Mouse (Mus musculus) stomach, postnatal 0 days (tissue): ENCODE results near the gene Pcyt2. TPM values are rescaled to one million over a fixed set of nuclear protein-coding genes. Genes with fewer than 3 reads are reported as not detected.

Experiments used
- ATAC-seq: fragments of 200-750 bp; cut with Nextera tagmentation; 2 replicates; pipeline ENCODE4 v1.8.0; 2017; ENCODE audit not compliant: low FRiP score, low TSS enrichment
- DNase-seq: peaks from one replicate; pipeline ENCODE4 v3.0.0-alpha.2; 2016; ENCODE audit warnings: low spot score
- H3K27ac ChIP-seq: fragments of 300-500 bp; sonication (generic); replicated peaks from 2 replicates; pipeline ENCODE4 v1.5.1; 2014; ENCODE audit warnings: mild to moderate bottlenecking, control low read depth
- H3K27me3 ChIP-seq: fragments of 300-500 bp; sonication (generic); 2 replicates; pipeline ENCODE4 v1.6.1; 2014; ENCODE audit warnings: low read length; ENCODE audit not compliant: control insufficient read depth, insufficient read depth
- H3K36me3 ChIP-seq: fragments of 300-500 bp; sonication (generic); 2 replicates; pipeline ENCODE4 v1.6.1; 2014; ENCODE audit warnings: low read length, mixed read lengths; ENCODE audit not compliant: control insufficient read depth, insufficient read depth
- H3K4me1 ChIP-seq: fragments of 300-500 bp; sonication (generic); replicated peaks from 2 replicates; pipeline ENCODE4 v1.6.1; 2014; ENCODE audit warnings: antibody characterized with exemption; ENCODE audit not compliant: control insufficient read depth, insufficient read depth
- H3K4me2 ChIP-seq: fragments of 300-500 bp; sonication (generic); replicated peaks from 2 replicates; pipeline ENCODE4 v1.6.1; 2014; ENCODE audit warnings: low read depth, mild to moderate bottlenecking, control low read depth, moderate library complexity
- H3K4me3 ChIP-seq: fragments of 300-500 bp; sonication (generic); 2 replicates; pipeline ENCODE4 v1.5.1; 2014; ENCODE audit warnings: low read depth, low read length, control low read depth
- H3K9ac ChIP-seq: fragments of 300-500 bp; sonication (generic); 2 replicates; pipeline ENCODE4 v1.6.1; 2014; ENCODE audit warnings: mild to moderate bottlenecking, low read length, control low read depth, mixed read lengths
- H3K9me3 ChIP-seq: fragments of 300-500 bp; sonication (generic); 2 replicates; pipeline ENCODE4 v1.6.1; 2016; ENCODE audit warnings: low read length; ENCODE audit not compliant: control insufficient read depth
- CTCF ChIP-seq: IDR thresholded peaks from 2 replicates; pipeline ENCODE4 v1.5.1; 2016; ENCODE audit warnings: antibody characterized with exemption, low read depth, mild to moderate bottlenecking, moderate library complexity
- EP300 ChIP-seq: optimal IDR thresholded peaks from 2 replicates; pipeline ENCODE3; 2016; ENCODE audit warnings: antibody characterized with exemption
- WGBS: fragments of 180-500 bp; shearing (Covaris S2); extraction: QIAGEN DNeasy Blood & Tissue Kit; methylation state at CpG from one replicate; pipeline ENCODE4 v1.1.7; 2014; 5-methylcytosine and 5-hydroxymethylcytosine counted together
- microRNA-seq: library from miRNA; unstranded; fragments of <30 nt; microRNA quantifications from one replicate; pipeline ENCODE4, GENCODE M21; 2016
- polyA plus RNA-seq: library from polyadenylated mRNA; unstranded; fragments of >200 nt; fragmentation: Nextera tagmentation; extraction: Ambion mirVana; gene quantifications from 2 replicates; pipeline ENCODE4 v1.2.1, GENCODE M21; 2015

The Pcyt2 gene
- polyA plus RNA-seq, 1 experiment from 2014 or later, result 73.7 TPM

DNA sequence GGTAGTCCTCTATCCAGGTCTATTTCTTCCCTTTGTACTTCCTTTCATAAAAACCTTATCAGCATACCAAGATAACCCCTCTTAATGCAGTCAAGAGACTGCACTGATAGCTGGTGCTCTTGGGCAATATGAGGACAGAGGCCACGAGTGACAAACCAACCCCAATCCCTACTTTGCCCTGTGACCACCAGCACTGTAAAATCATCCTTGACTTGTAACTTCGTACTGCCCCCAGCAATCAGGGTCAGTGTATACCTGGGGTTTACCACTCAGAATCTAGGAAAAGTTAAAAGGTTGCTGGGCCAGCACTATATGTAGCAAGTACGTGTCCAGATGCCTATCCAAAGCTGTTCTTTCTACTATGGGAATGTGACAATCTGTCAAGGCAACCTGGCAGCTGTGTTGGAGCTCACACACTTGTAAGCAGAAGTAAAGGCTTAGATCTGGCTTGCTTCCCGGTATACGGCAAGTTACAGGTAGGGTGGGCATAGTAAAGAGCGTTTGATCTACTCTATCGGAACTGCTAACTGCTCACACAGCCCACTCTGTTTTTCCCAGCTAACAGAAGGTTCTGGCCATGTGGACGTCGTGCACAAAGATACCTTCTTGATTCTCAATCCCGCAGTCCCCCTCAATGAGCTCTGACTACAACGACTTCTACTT lies 45.9 kb downstream of the Pcyt2 start:
- H3K27me3 ChIP-seq, result no peaks in the 10 kb centered on the region
- ATAC-seq (no peak), DNase-seq (no peak)
- peak overlapping the region; percentile 98 for H3K4me3 ChIP-seq
- H3K27ac ChIP-seq, result peak overlapping the region; percentile 96
- peaks cover 19% of the 10 kb centered on the region for H3K36me3 ChIP-seq
- no peaks in the 10 kb centered on the region for H3K9me3 ChIP-seq
- no peak for TF ChIP-seq EP300
- no peak for TF ChIP-seq CTCF
- 4% methylated on average over 11 of the region's 11 CpGs for WGBS
- peak overlapping the region; percentile 96 for H3K9ac ChIP-seq
- peaks cover 4% of the 10 kb centered on the region; the same call in 1 of the 2 replicates for H3K4me1 ChIP-seq
- peak overlapping the region; percentile 80 for H3K4me2 ChIP-seq

DNA sequence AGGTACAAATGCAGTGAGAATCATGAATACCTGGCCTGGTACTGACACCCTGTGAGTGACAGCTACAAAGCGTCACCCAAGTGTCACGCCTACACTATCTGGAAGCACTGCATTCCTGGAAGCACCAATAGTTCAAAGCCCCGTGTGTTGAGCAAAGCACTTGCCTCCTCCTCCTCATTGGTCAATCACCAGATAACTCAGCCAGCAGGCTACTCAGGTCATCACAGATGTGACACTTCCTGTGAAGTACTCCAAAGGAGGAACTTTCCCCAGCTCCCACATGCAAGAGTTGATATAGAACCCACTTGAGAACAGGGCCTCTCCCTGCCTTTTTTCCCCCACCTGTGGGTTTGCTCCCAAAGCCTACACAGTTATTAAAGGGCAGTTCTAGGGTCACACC lies 46.6 kb downstream of the Pcyt2 start:
- DNase-seq (no peak), ATAC-seq (no peak)
- Histone ChIP-seq H3K36me3 (peaks cover 22% of the 10 kb centered on the region), H3K9ac (peak overlapping the region; percentile 96), H3K27me3 (no peaks in the 10 kb centered on the region), H3K27ac (peak overlapping the region; percentile 69; the same call in 1 of the 2 replicates), H3K9me3 (no peaks in the 10 kb centered on the region), H3K4me3 (peak overlapping the region; percentile 98), H3K4me2 (peak overlapping the region; percentile 80), H3K4me1 (peaks cover 4% of the 10 kb centered on the region; the same call in 1 of the 2 replicates)
- WGBS, result 47% methylated on average over 3 of the region's 3 CpGs
- TF ChIP-seq CTCF, result no peak
- TF ChIP-seq EP300, result no peak

DNA sequence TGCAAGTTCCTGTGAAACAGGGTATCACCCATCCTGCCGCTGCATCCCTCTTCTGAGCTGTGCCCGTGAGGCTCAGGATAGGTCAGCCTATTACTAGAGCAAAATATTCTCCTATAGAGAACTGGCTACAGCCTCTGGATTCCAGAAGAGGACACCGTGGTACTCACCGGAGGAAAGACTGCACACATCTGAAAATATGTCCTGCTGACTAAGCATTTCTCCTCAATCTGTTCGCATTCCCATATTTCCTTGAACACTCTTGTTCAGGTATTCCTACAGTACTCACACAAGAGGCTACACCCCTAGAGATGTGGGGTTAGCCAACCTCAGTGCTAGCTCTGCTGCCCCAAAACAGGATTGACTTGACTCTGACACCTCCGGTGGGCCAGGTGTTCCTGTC lies 49.4 kb downstream of the Pcyt2 start:
- Histone ChIP-seq H3K27me3 (no peaks in the 10 kb centered on the region), H3K27ac (no peak overlapping the region), H3K9me3 (no peaks in the 10 kb centered on the region), H3K4me3 (no peak overlapping the region), H3K36me3 (peaks cover 37% of the 10 kb centered on the region), H3K9ac (no peak overlapping the region), H3K4me2 (no peak overlapping the region), H3K4me1 (no peaks in the 10 kb centered on the region; the same call in 1 of the 2 replicates)
- 87% methylated on average over 6 of the region's 6 CpGs for WGBS
- no peak for TF ChIP-seq CTCF
- TF ChIP-seq EP300, result no peak
- ATAC-seq (no peak), DNase-seq (no peak)

DNA sequence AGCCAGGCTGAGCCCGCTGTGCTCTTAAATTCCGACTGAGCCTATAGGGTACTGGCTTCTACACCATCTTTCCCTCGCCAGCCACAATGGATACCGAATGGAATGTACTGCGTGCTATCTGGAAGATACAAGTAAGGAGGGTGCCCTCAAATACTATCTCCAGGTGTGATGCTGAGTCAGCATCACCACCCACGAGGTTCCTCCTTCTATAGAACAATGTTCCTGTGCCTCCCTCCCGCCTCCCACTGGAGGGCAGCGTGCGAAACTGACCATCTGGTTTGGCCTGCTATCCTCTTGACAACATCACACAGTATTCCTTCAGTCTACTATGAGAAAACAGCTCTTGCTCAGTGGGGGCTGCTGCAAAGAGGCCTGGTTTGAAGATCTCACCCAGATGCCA lies 52.6 kb downstream of the Pcyt2 start:
- no peak overlapping the region for H3K27ac ChIP-seq
- H3K4me3 ChIP-seq, result no peak overlapping the region
- H3K27me3 ChIP-seq, result no peaks in the 10 kb centered on the region
- peak; percentile 26; the same call in 1 of the 2 replicates for TF ChIP-seq CTCF
- TF ChIP-seq EP300, result no peak
- DNase-seq (no peak), ATAC-seq (no peak)
- H3K9me3 ChIP-seq, result no peaks in the 10 kb centered on the region
- H3K4me2 ChIP-seq, result no peak overlapping the region
- no peaks in the 10 kb centered on the region for H3K4me1 ChIP-seq
- H3K36me3 ChIP-seq, result peaks cover 68% of the 10 kb centered on the region
- no peak overlapping the region for H3K9ac ChIP-seq
- WGBS, result 75% methylated on average over 9 of the region's 9 CpGs

DNA sequence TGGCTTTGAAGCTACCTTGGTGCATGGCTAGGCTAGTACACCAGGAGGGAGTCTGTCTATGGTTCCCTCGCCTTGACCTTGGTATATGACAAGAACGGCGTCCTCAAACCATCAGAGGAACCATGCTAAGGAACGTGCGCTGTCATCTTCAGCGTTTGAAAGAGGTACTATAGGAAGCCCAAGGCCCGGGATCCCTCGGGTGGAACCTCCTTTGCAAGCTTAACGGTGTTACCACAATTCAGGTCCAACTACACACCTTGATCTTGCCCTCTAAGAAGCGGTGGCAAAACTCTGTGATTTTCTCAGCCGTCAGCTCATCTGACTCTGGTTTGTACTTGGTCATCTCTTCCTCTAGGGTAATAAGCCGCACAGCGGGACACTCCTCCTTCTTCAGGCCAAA lies 54.8 kb downstream of the Pcyt2 start:
- no peak for ATAC-seq
- Histone ChIP-seq H3K36me3 (peaks cover 68% of the 10 kb centered on the region), H3K4me1 (no peaks in the 10 kb centered on the region), H3K9me3 (no peaks in the 10 kb centered on the region), H3K4me3 (no peak overlapping the region), H3K4me2 (no peak overlapping the region), H3K27me3 (no peaks in the 10 kb centered on the region), H3K9ac (no peak overlapping the region), H3K27ac (no peak overlapping the region)
- no peak for DNase-seq
- TF ChIP-seq CTCF, result no peak
- TF ChIP-seq EP300, result no peak
- 94% methylated on average over 13 of the region's 13 CpGs for WGBS

DNA sequence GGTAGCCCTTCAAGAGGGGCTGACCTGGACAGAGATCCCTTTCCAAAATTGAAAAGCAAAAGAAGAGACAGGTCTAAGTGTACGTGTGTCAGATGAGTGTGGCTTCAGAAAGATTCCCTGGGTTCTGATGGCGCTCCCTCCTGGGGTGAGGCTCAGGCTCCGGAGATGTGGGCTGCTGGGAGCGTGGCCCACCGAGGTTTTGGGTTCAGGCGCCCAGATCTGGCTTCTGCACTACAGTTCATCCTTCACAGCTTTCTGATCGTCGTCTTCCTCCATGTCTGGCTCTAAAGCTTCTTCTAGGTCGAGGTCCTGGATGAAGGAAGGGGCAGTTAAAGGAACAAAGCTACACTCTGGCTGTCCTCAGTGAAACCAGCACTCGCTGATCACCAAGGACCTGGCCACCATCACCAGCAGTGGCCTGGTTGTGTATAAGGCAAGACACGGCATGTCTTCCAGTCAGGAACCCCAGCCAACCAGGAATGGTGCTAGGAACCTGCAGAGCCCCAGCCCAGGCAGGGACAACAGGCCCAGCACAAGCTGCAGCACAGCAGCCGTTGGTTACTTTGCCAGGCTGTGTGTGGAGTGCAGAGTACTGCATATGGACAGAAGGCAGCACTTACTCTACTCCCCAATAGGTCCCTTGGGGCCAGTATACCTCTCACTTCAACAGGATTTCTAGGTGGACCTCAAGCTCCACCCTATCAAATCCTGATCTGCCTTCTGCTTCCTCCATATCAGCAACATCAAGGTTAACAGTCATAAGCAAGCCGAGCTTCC lies 56.6 kb downstream of the Pcyt2 start:
- no peak for TF ChIP-seq EP300
- no peak for TF ChIP-seq CTCF
- DNase-seq (no peak), ATAC-seq (no peak)
- Histone ChIP-seq H3K4me2 (no peak overlapping the region), H3K27me3 (no peaks in the 10 kb centered on the region), H3K36me3 (peaks cover 54% of the 10 kb centered on the region), H3K4me3 (no peak overlapping the region), H3K9ac (no peak overlapping the region), H3K9me3 (no peaks in the 10 kb centered on the region), H3K4me1 (no peaks in the 10 kb centered on the region), H3K27ac (no peak overlapping the region)
- 90% methylated on average over 13 of the region's 13 CpGs for WGBS

Small RNA genes within 50 kb of the gene (microRNA-seq; reads per million reads assigned to microRNA genes)
- gene Mir6936, result not detected

Other genes starting within 250 kb of the Pcyt2 start
- 14.3 and 15.3 TPM in 2 replicates for gene Faap100, start 239.2 kb downstream of the Pcyt2 start, polyA plus RNA-seq
- 15.7 and 17.9 TPM in 2 replicates for gene Nploc4, start 180.2 kb downstream of the Pcyt2 start, polyA plus RNA-seq
- not detected in 2 replicates for gene Tspan10, start 175.3 kb downstream of the Pcyt2 start, polyA plus RNA-seq
- gene Pde6g, start 164.4 kb downstream of the Pcyt2 start, polyA plus RNA-seq, result 0.15 TPM in 1 of 2 replicates, not detected in the other
- gene Oxld1, start 159.9 kb downstream of the Pcyt2 start, polyA plus RNA-seq, result 18.2 and 19.8 TPM in 2 replicates
- gene Ccdc137, start 159.8 kb downstream of the Pcyt2 start, polyA plus RNA-seq, result 13.3 and 18.2 TPM in 2 replicates
- gene Arl16, start 150.3 kb downstream of the Pcyt2 start, polyA plus RNA-seq, result 24.4 and 30.6 TPM in 2 replicates
- gene Mrpl12, start 133.3 kb downstream of the Pcyt2 start, polyA plus RNA-seq, result 133 and 134 TPM in 2 replicates
- gene Slc25a10, start 126.1 kb downstream of the Pcyt2 start, polyA plus RNA-seq, result 86.1 and 94.0 TPM in 2 replicates
- 3.5 and 5.8 TPM in 2 replicates for gene Gcgr, start 87.2 kb downstream of the Pcyt2 start, polyA plus RNA-seq
- gene Mcrip1, start 68.2 kb downstream of the Pcyt2 start, polyA plus RNA-seq, result 113 and 115 TPM in 2 replicates
- not detected in 2 replicates for gene Ppp1r27, start 66.8 kb downstream of the Pcyt2 start, polyA plus RNA-seq
- 858 and 892 TPM in 2 replicates for gene P4hb, start 44.7 kb downstream of the Pcyt2 start, polyA plus RNA-seq
- gene Arhgdia, start 36.3 kb downstream of the Pcyt2 start, polyA plus RNA-seq, result 352 and 362 TPM in 2 replicates
- gene Alyref, start 19.6 kb downstream of the Pcyt2 start, polyA plus RNA-seq, result 213 TPM in 2 replicates
- 121 and 126 TPM in 2 replicates for gene Anapc11, start 19.5 kb downstream of the Pcyt2 start, polyA plus RNA-seq
- gene Npb, start 9.5 kb downstream of the Pcyt2 start, polyA plus RNA-seq, result 20.4 and 20.9 TPM in 2 replicates
- 36.1 and 42.2 TPM in 2 replicates for gene Sirt7, start 7.3 kb upstream of the Pcyt2 start, polyA plus RNA-seq
- 21.0 and 21.3 TPM in 2 replicates for gene Mafg, start 15.7 kb upstream of the Pcyt2 start, polyA plus RNA-seq
- gene Pycr1, start 25.8 kb upstream of the Pcyt2 start, polyA plus RNA-seq, result 13.9 and 18.4 TPM in 2 replicates
- 0.21 TPM in 1 of 2 replicates, not detected in the other for gene Myadml2, start 30.2 kb upstream of the Pcyt2 start, polyA plus RNA-seq
- gene Notum, start 43.2 kb upstream of the Pcyt2 start, polyA plus RNA-seq, result 1.4 and 2.7 TPM in 2 replicates
- gene Aspscr1, start 55.0 kb upstream of the Pcyt2 start, polyA plus RNA-seq, result 74.1 and 81.1 TPM in 2 replicates
- gene Cenpx, start 95.8 kb upstream of the Pcyt2 start, polyA plus RNA-seq, result 123 and 127 TPM in 2 replicates
- 18.7 and 20.4 TPM in 2 replicates for gene Lrrc45, start 96.0 kb upstream of the Pcyt2 start, polyA plus RNA-seq
- gene Rac3, start 103.5 kb upstream of the Pcyt2 start, polyA plus RNA-seq, result 21.9 and 22.1 TPM in 2 replicates
- 56.3 and 58.4 TPM in 2 replicates for gene Dcxr, start 109.3 kb upstream of the Pcyt2 start, polyA plus RNA-seq
- 129 and 160 TPM in 2 replicates for gene Cbr2, start 114.2 kb upstream of the Pcyt2 start, polyA plus RNA-seq
- 3.0 and 3.1 TPM in 2 replicates for gene Hmga1b, start 144.9 kb upstream of the Pcyt2 start, polyA plus RNA-seq
- 18.1 and 23.2 TPM in 2 replicates for gene Rfng, start 166.3 kb upstream of the Pcyt2 start, polyA plus RNA-seq
- gene Gps1, start 166.3 kb upstream of the Pcyt2 start, polyA plus RNA-seq, result 94.5 and 98.6 TPM in 2 replicates
- gene Dus1l, start 178.5 kb upstream of the Pcyt2 start, polyA plus RNA-seq, result 39.8 and 42.4 TPM in 2 replicates
- 16.0 and 19.7 TPM in 2 replicates for gene Fasn, start 206.6 kb upstream of the Pcyt2 start, polyA plus RNA-seq